Mouse (Mus musculus): Measurements from ENCODE around the gene Ttf1.
"Not testable (repeated sequence)": the region's sequence is repeated elsewhere in the genome, so short reads cannot be mapped to it uniquely, and the experiment has no call there.

Ttf1 gene

DNA sequence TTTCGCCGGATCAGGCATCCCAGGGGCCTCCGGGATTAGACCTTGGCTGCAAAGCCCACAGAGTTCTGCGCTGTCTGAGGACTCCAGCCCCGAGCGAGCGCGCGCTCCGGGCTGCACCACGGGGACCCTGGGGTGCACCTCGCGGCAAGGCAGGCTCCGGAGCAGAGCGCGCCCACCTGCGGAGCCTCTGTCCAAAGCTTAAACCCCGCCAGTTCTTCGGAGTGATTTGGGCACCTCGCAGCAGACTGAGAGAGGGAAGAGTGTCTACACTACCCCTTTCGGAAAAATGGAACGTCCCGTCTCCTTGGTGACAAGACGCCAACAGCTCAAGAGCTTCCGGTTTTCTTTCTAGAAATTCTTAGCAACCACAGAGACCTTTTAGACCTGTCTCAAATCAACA, 5.1 kb upstream of the Ttf1 start, which contains the start of gene Cfap77:
Gene Cfap77, minus strand, starts transcription at position 76 of the 400 bp plus-strand sequence.
- DNase-seq (ENCODE audit: low read depth), result peak; percentile 88

- DNase-seq (ENCODE audit: low read depth), result no peak
Measured at GRCm38 (mm10) chr2:29065796-29066195, 5.7 kb downstream of the Ttf1 start.

DNA sequence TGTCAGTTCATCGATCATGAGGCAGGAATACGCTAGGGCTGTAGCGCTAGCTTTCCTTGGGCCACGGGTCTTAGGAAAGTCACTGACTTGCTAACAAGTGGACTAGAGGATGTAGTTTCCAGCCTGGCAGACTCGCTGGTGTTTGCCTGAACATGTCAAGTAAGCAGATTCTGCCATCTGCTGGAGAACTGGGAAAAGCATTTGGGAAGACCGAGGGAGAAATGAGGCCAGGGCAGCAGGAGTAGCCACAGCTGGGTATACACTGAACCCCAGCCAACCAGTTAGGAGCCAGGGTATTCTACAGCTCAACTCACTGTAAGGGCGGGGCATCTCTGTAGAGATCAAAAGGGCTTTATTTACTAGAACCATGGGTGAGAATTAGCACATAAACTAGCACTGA, 6.3 kb downstream of the Ttf1 start:
- DNase-seq (ENCODE audit: low read depth), result peak; percentile 47

- DNase-seq (ENCODE audit: low read depth), result no peak
Measured at GRCm38 (mm10) chr2:29074676-29075075, 14.6 kb downstream of the Ttf1 start.

GRCm38 (mm10) chr2:29075331-29076070, 15.4 kb downstream of the Ttf1 start:
- DNase-seq (ENCODE audit: low read depth), result no peak

DNA sequence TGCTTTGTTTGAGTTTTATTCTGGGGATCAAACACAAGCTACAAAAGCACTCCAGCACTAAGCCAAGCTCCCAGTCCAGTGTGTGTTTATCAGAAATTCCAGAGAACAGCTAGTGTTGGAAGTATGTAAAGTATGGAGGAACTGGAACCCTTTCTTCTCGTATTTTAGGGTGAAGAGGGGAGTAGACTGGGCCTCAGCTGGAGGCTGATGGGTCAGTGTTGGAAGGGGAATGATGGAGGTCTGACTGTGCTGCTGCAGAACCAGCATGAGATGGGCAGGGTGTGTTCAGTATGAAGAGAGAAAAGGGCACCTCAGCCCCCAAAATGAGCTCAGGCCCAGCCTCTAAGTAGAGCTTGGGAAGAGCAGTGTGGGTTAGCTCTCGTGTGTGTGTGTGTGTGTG, 16.2 kb downstream of the Ttf1 start:
- DNase-seq (ENCODE audit: low read depth), result no peak

DNA sequence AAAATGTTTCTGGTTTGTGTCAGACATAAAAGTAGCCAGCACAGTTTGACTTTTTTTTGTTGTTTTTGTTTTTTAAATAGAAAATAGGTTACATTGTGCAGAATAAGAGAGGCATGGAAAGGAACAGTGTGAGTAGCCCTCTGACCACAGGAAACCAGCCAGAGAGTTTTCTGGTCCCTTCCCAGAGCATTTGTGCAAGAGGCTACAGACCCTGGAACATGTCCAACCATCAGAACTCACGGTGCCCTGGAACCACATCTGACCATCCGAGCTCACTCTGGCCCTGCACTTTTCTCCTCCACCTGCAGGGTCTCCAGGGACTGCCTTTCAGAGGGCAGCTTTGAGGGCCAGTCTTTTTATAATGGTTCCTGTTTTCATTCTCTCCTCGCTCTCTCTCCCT, 21.9 kb downstream of the Ttf1 start:
- no peak for DNase-seq (ENCODE audit: low read depth)

DNA sequence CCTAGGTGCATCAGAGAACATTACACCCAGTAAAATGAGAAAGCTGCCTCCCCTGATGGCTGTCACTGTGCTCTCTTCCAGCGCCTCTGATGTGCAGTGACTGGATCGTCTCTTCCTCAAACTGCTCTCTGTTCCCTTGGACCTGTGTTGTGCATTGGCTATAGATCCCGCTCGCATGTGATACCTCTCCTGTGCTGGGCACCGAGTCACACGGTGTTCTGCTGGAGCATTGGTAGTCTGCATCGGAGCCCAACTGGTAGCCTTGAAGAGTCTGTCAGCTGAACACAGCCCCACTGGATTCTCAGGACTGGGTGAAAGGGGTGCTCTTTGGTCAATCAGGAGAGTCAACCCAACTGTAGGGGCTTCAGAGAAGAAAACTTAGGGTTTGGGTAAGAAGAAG, 26.0 kb downstream of the Ttf1 start:
- DNase-seq (ENCODE audit: low read depth), result no peak

DNA sequence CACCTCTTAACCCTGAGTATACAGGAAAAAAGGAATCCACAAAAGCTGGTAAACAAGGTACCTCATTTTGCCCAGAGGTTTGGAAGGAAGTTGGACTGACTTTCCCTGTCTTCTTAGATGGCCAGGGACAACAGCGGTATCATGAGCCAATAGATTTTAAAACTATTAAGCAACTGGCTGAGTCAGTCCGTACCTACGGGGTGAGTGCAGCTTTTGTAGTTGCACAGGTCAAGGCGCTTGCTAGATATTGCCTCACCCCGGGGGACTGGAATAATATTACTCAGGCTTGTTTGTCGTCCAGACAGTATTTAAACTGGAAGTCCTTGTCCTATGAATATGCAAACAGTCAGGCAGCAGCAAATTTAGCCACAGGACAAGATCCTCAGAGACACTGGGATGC, 29.2 kb downstream of the Ttf1 start:
- not testable (repeated sequence) for DNase-seq (ENCODE audit: low read depth)

DNA sequence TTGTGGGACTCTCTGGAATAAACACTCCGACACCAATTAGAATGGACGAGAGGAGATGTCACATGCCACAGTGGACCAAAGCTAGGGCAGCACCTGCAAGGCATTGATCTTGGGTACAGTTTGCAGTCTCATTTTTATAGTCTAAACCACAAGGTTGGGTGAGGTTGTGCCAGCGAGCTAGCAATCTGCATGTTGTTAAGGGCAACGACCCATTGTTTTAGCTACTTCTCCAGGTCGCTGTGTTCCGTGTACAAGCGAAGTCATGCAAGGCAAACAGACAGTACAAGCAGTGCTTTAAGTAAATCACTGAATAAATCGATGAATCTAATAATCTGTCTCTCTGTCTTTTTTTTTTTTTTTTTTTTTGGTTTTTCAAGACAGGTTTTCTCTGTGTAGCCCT, 35.6 kb downstream of the Ttf1 start:
- DNase-seq (ENCODE audit: low read depth), result no peak

DNA sequence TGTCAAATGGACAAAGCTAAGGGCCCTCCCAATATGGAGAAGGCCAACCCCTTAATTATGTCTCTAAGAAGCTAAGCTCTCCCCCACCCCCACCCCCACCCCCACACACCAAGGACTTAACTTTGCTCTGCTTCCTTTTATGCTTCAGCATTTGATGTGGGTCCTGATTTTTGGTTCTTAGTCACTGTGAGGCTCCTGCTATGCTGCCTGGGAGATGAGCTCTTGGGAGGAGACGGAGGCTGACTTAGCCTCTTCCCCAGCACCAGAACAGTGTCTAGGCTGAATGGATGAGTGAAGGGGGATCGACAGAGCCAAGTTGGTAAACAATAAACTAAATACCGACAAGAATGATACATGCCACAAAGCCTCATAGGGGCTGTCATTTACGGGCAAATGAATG, 36.7 kb downstream of the Ttf1 start:
- DNase-seq (ENCODE audit: low read depth), result no peak

GRCm38 (mm10) chr2:29097465-29097864, 37.4 kb downstream of the Ttf1 start:
- DNase-seq (ENCODE audit: low read depth), result no peak

DNA sequence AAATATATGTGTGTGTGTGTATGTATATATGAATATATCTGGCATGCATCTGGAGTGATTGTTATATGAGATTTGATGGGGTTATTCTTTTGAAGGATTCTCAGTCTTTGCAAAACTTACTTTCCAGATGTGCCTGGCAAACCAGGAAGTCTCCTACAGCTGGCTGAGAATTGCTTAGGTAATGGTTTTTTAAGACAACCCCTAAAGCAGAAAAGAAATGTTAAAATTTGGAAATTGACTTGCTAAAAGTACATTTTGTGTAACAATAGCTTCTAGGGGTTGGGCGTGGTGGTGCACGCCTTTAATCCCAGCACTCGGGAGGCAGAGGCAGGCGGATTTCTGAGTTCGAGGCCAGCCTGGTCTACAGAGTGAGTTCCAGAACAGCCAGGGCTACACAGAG, 37.9 kb downstream of the Ttf1 start:
- DNase-seq (ENCODE audit: low read depth), result not testable (repeated sequence)

GRCm38 (mm10) chr2:29098786-29099185, 38.7 kb downstream of the Ttf1 start:
- no peak for DNase-seq (ENCODE audit: low read depth)

DNA sequence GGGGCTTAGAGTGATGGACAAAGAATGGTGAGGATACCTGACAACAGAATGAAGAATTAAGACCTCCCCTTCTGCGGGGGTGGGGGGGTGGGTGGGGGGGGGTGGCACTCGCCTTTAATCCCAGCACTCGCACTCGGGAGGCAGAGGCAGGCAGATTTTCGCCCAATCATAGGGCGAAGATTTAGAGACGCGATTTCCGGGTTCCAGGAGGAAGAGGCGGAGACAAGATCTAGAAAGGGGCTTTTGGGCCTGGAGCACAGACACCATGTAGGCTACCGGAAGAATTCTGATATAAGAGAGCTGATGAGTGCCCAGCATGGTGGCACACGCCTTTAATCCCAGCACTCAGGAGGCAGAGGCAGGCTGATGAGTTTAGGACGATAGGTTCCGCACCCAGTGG, 39.6 kb downstream of the Ttf1 start:
- DNase-seq (ENCODE audit: low read depth), result no peak

DNA sequence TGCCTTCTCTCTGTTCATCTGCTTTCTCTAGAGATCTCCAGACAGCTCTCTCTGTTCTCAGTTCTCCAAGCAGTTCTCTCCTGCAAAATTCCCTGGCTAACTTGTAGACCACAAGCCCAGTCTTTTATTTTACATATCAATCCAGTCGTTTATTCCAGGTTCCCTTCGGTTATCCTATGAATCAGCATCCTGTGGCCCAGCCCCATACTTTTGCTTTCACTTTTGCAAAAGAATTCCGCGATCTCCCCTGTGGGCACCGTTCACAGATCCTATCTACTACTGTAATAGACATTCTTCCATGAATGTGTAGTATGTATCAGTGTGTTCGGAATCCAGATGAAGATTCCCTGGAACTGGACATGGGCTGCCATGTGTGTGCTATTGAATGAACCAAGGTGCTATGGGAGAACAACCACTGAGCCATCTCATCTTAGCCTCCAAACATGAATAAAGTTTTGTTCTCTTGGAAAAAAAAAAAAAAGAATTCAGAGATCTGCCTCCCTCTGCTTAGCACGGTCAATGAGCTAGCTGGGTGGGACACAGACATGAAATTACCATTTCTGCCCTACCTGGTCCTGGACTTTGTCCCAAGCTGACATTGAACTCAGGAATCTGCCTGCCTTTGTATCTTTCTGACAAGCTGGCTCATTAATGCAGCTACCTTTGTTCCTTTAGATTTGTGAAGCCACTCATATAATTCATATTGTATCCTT, 40.9 kb downstream of the Ttf1 start:
- DNase-seq (ENCODE audit: low read depth), result peak; percentile 65

GRCm38 (mm10) chr2:29102416-29103377, 42.6 kb downstream of the Ttf1 start:
- not testable (repeated sequence) for DNase-seq (ENCODE audit: low read depth)

DNA sequence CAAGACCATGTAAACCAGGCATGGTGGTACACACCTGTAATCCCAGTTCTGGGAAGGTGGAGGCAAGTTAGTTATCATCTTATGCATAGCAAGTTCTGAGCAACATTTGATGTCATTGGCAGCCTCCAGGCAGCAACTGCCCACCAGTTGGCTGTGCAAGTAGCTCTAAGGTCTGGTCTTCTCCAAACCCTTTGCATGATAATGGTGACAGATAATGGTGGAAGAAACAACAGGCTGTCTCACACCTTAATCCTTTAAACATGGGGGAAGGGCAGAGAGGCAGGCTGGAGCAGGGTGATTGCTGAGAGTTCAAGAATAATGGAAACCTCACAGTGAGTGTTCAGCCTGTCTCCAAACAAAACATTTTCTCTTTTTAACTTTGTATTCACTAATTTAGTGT, 60.9 kb downstream of the Ttf1 start:
- DNase-seq (ENCODE audit: low read depth), result no peak

GRCm38 (mm10) chr2:29122446-29122845, 62.4 kb downstream of the Ttf1 start:
- peak; percentile 64 for DNase-seq (ENCODE audit: low read depth)

- peak; percentile 53 for DNase-seq (ENCODE audit: low read depth)
Measured at GRCm38 (mm10) chr2:29123907-29124569, 64.0 kb downstream of the Ttf1 start, which contains the start of gene Setx. Gene Setx (plus strand): TSS chr2:29124181.

DNA sequence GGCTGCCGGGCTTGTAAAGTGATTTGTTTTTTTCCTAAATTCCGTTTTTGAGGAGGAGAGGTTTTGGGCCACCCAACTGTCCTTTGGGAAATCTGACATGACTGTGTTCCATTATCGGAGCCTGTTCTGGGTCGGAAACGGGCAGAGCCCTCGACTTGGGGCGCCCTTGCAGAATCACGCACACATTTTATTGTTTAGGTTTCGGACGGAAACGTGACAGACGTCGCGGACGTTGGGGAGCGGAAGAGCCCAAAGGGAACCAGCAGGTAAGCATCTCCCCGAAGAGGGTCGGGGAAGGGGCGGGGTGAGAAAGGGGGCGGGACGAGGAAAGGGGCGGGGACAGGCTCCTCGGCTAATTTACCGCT, 64.5 kb downstream of the Ttf1 start:
- no peak for DNase-seq (ENCODE audit: low read depth)
